Mouse (Mus musculus): ENCODE data around the gene Inca1.

- TF ChIP-seq POLR2A (IDR thresholded peaks at IDR 0.05; ENCODE audit: extremely low read depth, insufficient read depth, low read length) = no peak
- no peak for TF ChIP-seq CTCF (IDR thresholded peaks at IDR 0.05; ENCODE audit: extremely low read depth, insufficient read depth, low read length)
Measured at GRCm38 (mm10) chr11:70658521-70658920, 41.4 kb downstream of the Inca1 start.

Data from cortical plate, adult 2 months (tissue).